Mouse (Mus musculus) embryo, embryonic 10.5 days (tissue): Measurements from ENCODE around the gene Smcr8.

Experiments used
- DNase-seq: peaks from one replicate; pipeline ENCODE4 v3.0.0-alpha.2; 2015; ENCODE audit warnings: low spot score

Smcr8 gene

GRCm38 (mm10) chr11:60776829-60777740 lies at the start of gene Smcr8, which contains the start of gene Top3a:
Gene Smcr8 (plus strand): TSS chr11:60777524.
Gene Top3a (minus strand): TSS chr11:60777365.
- peak; percentile 96 for DNase-seq

- peak; percentile 96 for DNase-seq
These were observed 49.0 kb upstream of the Smcr8 start, which contains the start of gene Mief2 for GRCm38 (mm10) chr11:60728260-60728761. Gene Mief2 (plus strand): TSS chr11:60728398.

- DNase-seq: no peak
These were observed 48.1 kb upstream of the Smcr8 start for GRCm38 (mm10) chr11:60729217-60729641.

GRCm38 (mm10) chr11:60730169-60730568 lies 47.2 kb upstream of the Smcr8 start:
- DNase-seq: no peak

- no peak for DNase-seq
These were observed 46.1 kb upstream of the Smcr8 start for GRCm38 (mm10) chr11:60731251-60731650.

GRCm38 (mm10) chr11:60734206-60734605 lies 43.1 kb upstream of the Smcr8 start:
- no peak for DNase-seq

- DNase-seq: no peak
These were observed 42.1 kb upstream of the Smcr8 start for GRCm38 (mm10) chr11:60735191-60735590.

- no peak for DNase-seq
These were observed 40.8 kb upstream of the Smcr8 start for GRCm38 (mm10) chr11:60736491-60736890.

- DNase-seq: no peak
These were observed 39.9 kb upstream of the Smcr8 start for GRCm38 (mm10) chr11:60737450-60737849.

- DNase-seq: no peak
These were observed 37.0 kb upstream of the Smcr8 start for GRCm38 (mm10) chr11:60740321-60740720.

GRCm38 (mm10) chr11:60755570-60755969 lies 21.8 kb upstream of the Smcr8 start:
- DNase-seq: no peak

GRCm38 (mm10) chr11:60761681-60762080 lies 15.6 kb upstream of the Smcr8 start:
- no peak for DNase-seq

GRCm38 (mm10) chr11:60766969-60767368 lies 10.4 kb upstream of the Smcr8 start:
- DNase-seq: no peak

- no peak for DNase-seq
These were observed 8.0 kb upstream of the Smcr8 start for GRCm38 (mm10) chr11:60769322-60769721.

- DNase-seq: no peak
These were observed 6.5 kb upstream of the Smcr8 start for GRCm38 (mm10) chr11:60770776-60771175.

- DNase-seq: no peak
These were observed 5.2 kb upstream of the Smcr8 start for GRCm38 (mm10) chr11:60772161-60772560.

GRCm38 (mm10) chr11:60774158-60774689 lies 3.1 kb upstream of the Smcr8 start:
- DNase-seq: no peak

- DNase-seq: no peak
These were observed 2.5 kb upstream of the Smcr8 start for GRCm38 (mm10) chr11:60774841-60775240.

GRCm38 (mm10) chr11:60775578-60775977 lies 1.7 kb upstream of the Smcr8 start:
- DNase-seq: no peak

GRCm38 (mm10) chr11:60776107-60776828 lies 1.1 kb upstream of the Smcr8 start:
- DNase-seq: no peak

- DNase-seq: no peak
These were observed 562 bp downstream of the Smcr8 start for GRCm38 (mm10) chr11:60777801-60778370.

- DNase-seq: no peak
These were observed 2.4 kb downstream of the Smcr8 start for GRCm38 (mm10) chr11:60779673-60780189.
